Mouse (Mus musculus): ENCODE data around the gene Gimd1. TPM values are rescaled to one million over a fixed set of nuclear protein-coding genes. Genes with fewer than 3 reads are reported as not detected.

Gene Gimd1
- not detected for polyA plus RNA-seq (2017; shearing (Covaris generic))

DNA sequence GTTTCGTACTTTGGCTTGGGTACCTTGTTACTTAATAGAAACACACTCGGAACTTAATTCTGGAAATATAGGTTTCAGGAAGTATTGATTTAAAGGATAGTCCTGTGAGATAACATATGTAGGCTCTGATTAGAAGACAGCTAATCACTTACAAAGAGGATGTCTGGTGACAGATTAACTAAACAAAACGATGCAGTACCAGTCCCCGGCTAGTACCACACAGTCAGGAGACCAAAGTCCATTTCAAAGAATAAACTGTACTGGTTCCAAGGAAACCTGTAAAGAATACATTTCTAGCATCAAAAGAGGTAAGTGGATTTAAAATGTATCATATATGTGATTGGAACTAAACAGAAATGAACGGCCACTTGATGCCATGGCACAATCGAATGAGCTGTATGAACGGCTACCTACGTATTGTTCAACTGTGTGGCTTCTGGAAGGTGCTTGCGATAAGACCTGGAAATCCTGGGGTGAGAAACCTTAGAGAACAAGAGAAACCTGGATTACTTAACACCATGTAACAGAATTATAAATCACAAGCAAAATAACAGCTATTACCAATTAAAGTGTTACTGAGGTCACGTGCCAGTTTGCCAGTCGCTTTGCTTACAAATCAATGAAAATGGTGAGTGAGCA, at the start of gene Gimd1:
Gene Gimd1 (plus strand): TSS at position 220 of the 639 bp plus-strand sequence.

GRCm38 (mm10) chr3:132683447-132684230, 54.0 kb downstream of the Gimd1 start, which contains the start of gene Tbck:
TSS of gene Tbck (plus strand) at chr3:132684144.

DNA sequence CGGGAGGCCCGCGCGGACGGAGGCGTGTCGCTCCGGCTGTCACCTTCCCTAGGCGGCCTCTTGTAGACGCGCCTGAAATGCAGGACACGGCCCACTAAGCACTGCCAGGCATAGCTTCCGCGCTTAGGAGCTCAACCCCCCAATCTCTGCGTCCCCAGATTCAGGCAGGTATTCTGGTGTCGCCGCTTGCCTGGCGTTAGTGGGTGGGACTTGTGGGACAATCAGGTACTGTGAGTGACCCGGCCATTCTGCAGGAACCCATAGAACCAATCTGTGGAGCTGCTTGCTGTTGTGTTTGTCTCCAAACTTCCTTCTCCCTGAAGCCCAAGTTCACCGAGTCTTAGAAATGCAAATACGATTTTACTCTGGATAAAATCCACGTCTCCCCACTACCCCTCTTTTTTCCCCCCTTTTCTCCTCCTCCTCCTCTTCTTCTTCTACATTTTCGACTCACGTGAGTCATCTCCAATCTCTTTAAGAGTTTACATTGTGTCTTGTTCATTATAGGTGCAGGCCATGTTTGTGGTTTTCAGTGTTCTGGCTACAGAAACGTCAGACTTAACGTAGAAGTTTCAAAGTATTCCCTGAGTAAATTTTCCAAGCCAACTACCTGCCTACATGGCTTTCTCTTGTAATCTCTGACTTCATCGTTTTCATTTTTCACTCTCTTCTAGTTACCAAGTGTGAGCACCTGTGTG, 54.8 kb downstream of the Gimd1 start, which contains the start of gene Aimp1:
Gene Aimp1 (minus strand): TSS at position 140 of the 698 bp plus-strand sequence.

Other genes with a start within 250 kb of the Gimd1 start
- gene Tbck, start 54.3 kb downstream of the Gimd1 start, polyA plus RNA-seq (2017; shearing (Covaris generic)): 15.2 TPM
- gene Aimp1, start 54.5 kb downstream of the Gimd1 start, polyA plus RNA-seq (2017; shearing (Covaris generic)): 59.1 TPM

Data from activated CD4-positive, CD25-positive, alpha-beta regulatory T cell, adult 9 weeks (primary cell).